Mouse (Mus musculus) right cerebral cortex, adult 2 months (tissue): ENCODE data around the gene Ccdc33.

Source experiments
- DNase-seq, 2 experiments: peaks; one replicate each; pipeline ENCODE4 v3.0.0; 2021 to 2022; ENCODE audit warnings: low spot score in 2 of 2

Ccdc33 gene

DNA sequence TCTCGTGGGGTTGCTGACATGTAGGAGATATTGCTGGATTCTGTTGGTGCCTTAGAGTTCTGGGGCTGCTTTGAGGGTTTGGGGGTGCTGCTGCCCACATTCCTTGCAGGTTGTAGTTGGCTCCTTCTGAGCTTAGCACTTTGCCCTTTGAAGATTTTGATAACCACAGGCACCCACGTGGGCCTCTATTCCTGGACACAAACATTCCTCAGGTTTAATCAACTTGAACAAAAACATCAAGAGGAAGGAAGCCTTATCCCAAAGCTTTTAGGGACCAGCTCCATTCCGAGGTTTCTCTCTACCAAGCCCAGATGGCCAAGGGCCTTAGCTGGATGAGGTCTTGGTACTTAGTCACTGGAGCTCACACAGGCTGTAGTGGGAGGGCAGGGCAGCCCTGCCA, 12.3 kb upstream of the Ccdc33 start:
- DNase-seq, result no peak

DNA sequence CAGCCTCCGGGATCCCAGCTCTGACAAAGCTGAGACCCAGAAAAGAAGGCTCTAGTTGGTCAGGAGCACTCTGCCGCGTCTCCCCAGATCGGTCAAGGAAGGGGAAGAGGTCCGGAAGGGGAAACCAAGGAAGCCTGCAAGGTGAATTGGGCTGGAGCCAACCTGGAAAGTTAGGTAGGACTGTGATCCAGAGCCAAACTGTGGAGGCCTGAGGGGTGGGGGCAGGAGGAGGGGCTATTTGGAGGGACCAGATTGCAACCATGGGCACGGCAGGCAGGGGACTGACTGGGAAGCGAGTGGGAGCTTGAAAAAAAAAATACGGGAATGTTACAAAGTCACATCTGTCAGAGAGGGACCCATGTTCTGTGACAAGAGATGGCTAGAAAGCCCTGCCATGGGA, 10.9 kb upstream of the Ccdc33 start:
- DNase-seq, result no peak

DNA sequence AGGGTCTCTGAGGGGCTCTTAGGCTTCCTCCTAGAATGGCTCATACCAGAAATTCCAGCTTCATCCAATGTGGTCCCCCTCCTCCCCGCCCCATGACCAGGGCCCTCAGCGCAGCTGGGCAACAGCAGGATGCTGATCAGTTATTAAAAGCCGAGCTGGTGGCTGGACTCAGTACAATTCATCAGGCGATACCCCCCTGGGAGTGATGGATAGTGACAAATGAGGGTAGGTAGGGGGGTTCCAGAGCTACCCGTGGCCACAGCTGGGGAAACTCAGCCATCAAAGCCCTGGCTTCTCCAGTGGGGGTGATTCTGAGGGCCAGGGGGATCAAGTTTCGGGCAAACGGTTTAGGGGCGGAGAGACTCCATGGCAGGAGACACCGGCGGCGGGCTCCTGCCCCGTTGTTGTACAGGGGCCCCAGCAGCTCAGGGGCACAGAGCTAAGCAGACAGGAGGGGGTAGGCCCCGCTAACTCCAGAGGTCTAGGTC, 10.3 kb upstream of the Ccdc33 start:
- DNase-seq, result no peak

DNA sequence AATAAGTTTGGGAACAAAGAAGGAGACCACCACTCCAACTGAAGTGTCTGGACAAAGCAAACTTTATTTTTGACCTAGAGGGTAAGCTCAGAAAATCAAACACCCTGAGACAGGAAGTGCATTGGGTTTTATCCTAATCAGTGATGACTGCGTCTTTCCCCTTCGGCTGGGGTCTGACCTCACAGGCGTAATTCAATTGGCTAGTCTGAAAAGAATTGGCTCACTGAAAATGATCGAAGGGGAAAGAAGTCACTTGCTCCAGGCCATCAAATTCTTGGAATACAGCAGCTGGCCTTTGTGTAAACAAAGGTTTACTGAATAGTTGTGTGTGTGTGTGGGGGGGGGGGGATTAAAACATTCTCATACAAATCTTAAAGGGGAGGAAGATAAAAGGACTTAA, 7.2 kb upstream of the Ccdc33 start:
- DNase-seq, result no peak

DNA sequence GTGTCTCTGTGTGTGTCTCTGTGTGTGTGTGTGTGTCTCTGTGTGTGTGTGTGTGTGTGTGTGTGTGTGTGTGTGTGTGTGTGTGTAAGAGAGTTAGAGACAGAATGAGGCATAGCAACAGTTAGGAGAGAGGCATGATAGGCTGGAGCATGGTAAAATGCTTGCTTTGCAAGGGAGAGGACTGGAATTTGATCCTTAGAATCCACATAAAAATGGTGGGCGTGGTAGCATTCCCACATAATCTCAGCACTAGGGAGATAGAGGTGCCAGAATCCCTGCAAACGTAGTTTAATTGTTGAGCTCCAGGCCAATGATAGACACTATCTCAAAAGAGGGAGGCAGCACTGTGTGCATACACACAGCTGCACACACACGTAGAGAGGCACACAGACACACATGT, 6.5 kb upstream of the Ccdc33 start:
- DNase-seq, result no peak

DNA sequence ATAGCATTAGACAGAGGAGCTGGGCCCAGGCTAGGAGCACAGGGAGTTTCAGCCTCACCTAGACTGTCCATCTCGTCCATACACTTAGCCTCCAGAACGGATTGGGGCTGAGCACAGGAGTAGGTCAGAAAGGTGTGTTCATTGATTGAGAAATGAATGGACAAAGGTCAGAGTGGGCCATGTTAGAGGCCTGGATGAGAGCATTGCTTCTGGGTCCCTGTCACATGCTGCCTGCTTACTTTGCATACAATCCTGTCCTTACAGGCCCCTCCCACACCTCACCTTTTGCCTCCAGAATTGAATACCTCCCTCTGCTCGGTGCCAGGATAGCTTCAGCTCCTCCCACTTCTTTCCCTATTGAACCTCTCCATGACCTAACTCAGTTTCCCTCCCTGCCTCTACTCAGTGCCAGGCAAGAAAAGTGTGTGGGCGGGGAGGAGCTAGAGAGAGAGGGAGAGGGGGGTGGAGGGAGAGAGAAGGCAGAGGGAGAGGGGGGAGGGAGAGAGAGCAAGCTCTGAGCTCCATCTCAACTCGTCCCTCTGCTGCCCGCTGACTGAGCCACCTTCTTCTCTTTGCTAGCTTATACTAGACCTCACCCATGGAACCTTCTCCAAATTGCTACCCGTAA, 2.5 kb downstream of the Ccdc33 start:
- DNase-seq, result peak in 1 of 2 experiments; percentile 35

DNA sequence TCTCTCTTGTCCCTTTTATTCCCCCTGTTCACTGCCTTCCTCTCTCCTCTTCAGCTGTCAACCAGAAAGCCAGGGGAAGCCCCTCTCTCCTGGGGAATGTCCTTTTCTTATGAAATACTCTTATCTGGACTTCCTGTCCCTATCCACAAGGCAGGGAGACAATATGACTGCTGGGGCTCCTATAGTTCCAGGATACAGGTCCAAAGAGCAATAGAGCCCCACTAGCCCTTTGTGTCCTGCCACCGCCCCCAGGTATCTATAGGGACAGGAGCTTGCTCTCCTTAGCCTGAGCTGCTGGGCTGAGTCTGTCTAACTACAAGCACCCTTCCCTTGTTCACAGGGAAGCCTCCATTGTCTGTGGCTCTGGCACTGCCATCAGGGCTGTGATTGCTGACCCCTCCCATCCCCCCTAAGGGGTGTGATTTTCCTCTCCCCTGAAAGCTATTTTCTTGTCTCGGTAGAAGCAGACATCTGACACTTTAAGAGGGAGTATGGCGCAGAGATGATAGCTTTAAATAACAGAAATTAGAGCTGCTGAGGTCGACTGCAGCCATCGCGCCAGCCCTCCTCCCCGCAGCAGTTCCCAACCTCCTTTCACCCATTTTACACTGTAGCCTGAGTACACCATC, 3.2 kb downstream of the Ccdc33 start:
- no peak for DNase-seq

DNA sequence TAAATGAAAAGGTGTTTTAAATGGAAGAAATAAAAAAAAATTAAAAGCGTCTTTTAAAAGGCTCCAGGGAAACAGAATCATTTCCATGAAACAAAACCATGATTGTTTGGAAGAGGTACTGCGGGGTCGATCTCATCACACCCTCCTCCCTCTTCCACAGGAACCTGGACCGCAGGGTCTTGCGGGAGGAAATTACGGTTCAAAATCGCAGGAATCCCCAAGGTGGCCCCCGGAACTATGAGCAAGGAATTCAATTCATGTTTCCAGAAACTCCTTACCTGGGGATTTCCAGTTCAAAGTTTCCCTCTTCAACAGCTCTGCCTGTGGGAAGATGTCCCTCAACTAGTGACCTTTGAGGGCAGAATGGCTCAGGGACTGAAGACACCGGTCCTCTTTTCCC, 4.6 kb downstream of the Ccdc33 start:
- DNase-seq, result no peak

DNA sequence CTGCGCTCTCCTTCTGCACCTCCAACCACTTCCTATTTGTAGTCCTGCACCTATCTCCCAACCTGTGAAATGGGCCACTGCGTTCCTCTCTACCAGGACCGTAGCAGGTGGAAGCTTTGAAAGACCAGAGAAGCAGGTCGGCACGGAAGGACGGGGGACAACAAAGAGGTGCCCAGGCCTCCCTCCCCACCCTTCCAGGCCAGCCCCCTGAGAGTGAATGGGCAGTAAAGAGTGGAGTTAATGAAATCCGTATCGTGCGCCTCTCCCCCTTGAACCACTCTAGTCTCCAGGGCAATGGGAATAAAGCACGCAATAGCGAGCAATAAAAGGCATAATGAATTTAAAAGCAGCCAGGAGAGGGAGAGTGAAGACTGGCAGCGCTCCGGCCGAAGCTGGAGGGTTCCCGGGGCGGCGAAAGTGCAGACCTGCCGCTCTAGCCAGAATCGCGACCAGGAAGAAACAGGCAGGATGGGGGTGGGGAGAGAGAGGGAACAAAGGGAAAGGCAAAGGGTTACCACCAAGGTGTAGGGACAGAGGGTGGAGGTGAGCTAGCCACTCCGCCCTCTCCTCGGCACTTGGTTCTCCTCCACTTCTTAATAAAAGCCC, 5.2 kb downstream of the Ccdc33 start:
- peak in 1 of 2 experiments; percentile 19 for DNase-seq

DNA sequence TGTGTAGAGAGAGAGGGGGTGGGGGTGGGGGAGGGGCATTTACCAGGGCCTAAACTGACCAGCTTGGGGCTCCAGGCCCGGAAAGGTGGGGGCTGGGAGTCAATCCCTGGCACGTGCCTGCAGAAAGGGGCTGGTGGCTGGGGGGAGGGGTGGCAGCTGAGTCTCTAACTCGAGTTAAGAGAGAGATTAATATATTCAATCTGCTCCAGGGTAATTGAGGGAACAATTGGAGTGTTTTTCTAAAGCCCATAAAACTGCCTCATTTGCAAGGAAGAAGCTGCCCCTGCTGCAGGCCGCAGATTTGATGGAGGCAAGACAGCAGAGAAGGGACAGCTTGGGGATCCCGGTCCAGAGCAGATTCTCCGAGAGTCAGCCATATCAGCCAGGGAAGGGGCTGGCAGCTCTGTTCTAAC, 5.8 kb downstream of the Ccdc33 start:
- peak in 1 of 2 experiments; percentile 15 for DNase-seq

DNA sequence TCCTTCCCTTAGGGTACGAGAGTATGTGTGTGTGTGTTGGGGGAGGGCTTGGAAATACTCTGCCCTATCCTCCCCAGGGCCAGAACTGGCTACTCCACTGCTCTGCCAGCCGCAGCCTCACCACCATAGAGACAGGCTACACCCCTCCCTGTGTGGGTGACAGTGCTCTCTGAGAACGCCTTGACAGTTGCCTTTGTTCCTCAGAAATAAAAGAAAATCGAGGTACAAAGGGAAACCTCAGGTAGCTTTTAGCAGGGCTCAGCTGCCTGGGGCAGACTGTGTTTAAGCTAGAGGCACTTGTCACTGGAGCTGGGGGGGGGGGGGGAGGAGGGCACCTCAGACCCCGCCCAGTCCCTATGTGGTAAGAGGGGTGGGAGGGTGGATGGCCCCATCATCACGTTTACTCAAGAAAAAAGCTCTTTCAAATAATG, 6.3 kb downstream of the Ccdc33 start:
- DNase-seq, result no peak

DNA sequence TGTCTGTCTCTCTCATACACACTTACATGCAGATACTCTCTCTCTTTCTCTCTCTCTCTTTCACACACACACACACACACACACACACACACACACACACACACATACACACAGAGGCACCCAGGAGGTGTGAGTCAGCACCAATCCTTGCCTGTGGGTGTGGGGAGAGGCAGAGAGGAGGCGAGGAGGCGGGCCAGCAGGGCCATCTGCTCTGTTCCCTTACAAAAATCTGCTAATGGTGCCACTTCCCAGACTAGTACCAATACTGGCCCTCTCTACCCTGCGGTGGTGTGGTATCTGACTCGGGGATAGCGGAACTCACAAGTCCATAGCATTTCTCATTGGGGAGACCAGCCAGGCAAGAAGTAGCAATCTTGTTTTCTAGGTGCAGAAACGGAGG, 7.2 kb downstream of the Ccdc33 start:
- DNase-seq, result peak; percentile 84

DNA sequence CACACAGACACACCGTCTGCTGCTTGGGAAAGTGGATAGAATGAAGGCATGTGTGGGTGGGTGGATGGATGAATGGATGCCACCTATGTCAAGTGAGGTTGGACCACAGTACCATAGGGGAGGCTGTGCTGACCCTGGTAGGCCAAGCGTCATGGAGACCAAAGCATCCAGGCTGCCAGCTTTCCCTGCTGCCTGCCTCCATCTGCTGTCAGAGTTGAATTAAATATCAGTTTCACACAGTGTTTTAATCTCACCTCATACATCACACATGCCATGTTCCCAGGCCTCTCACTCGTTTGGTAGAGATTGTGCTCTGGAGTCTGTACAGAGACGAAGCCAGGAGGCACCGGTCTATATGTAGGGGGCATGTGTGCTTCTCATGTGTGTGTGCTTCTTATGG, 7.8 kb downstream of the Ccdc33 start:
- DNase-seq, result no peak

DNA sequence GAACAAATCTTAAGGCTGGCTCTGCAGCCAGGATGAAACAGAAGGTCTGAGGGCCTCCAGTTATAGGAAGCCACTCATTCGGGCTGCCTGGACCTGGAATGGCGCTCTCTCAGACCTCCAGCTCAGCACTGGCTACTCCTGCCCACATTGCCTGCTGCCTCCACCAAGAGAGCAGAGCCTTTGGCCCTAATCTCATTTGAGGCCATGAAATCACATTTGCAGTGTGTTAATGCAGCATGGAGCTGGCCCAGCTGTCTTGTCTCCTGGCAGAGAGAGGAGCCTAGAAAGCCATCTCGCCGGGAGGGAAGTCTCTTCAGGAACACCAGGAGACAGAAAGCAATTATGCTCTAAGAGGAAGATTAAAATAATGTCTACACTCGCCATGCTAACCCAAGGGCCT, 11.1 kb downstream of the Ccdc33 start:
- no peak for DNase-seq

DNA sequence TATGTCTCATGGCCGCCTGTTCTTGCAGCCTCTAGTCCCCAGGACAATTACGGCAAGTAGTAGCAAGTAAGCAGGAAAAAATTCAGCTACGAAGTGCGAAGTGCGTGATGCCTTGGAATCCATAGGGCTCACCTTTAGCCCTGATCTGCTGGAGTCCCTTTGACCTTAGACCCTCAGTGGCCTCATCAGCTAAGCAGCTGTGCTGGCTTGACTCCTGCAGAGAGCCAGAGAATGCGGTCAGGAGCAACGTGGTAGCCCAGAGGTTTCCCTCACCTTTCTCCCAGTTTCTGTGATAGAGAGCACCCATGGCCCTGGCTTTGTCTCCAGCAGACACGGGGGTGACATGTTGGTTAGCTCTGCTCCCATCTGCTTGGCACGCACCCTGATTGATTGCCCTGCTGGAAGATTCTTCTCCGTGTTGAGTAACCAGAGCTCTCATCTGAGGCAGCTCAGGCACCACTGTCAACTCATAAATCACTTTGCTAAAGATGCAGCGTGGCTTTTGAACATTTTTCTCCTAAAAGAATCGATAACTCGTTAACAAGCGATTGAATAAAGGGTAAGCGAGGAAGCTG, 12.9 kb downstream of the Ccdc33 start:
- DNase-seq, result no peak

DNA sequence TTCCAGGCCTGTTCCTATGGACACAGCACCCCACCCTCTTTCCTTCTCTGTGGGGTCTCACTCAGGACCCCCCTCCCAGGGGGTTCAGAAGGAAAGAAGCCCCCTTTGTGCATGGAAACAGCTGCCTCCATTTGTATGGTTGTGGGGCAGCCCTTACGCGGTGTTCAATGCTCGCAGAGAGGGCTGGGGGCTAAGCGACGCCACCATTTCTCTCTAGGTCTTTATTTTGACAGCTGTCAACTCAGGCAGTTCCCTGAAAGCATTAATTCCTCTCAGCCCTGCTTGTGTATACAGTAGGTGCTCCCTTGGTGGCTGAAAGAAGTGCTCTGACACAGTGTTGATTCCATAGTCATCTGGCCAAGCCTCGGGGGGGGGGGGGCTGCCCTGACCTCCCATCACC, 15.0 kb downstream of the Ccdc33 start:
- no peak for DNase-seq

DNA sequence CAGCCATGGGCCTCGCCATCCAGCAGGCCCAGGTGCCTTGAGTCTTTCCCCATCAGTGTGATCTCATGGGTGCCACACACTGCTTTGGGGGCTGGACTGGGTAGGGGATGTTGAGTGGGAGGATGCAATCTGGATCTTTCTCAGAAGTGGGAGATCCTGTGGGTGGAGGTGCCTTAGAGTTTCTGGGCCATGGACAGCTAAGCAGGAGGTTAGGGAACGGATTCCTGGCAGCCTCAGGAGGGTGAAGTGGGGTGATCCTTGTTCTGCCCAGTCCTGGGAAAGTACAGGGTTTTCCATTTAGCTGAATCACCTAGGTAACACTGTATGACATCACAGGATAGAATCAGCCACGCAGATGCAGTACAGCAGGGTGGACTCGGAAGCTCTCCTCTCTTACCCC, 16.6 kb downstream of the Ccdc33 start:
- DNase-seq, result peak; percentile 55 to 62

DNA sequence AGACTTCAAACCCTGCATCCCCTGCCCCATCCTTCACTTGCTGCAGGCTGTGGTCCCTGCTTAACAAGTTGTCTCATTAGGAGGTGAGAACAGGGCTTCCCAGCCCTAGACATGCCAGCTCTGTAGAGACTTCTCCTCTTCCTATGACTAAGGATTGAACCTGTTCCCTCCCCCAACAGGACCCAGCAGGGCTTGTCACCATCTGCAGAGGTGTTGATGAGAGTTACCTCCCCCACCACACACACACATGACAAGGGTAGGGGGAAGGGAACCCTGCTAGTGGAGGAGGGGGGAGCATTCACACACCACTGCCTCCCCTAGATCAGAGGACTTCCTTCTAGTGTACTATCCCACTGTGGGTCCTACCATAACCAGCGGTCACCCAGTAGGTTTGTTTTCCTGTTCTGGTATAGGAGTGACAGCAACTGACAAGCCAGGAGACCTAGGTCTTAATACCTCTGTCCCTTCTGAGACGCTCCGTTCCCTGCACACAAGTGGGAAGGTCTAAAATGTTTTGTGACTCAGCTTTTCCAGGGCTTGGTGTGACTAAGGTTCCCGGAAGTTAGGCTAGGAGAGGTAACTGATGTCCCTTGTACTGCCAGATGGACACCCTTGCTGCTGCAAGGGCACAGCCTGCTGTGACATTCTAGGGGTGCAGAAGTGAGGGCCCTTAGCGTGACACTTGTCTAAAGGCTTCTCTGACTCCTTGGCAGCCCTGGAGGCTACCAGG, 18.6 kb downstream of the Ccdc33 start:
- no peak for DNase-seq

DNA sequence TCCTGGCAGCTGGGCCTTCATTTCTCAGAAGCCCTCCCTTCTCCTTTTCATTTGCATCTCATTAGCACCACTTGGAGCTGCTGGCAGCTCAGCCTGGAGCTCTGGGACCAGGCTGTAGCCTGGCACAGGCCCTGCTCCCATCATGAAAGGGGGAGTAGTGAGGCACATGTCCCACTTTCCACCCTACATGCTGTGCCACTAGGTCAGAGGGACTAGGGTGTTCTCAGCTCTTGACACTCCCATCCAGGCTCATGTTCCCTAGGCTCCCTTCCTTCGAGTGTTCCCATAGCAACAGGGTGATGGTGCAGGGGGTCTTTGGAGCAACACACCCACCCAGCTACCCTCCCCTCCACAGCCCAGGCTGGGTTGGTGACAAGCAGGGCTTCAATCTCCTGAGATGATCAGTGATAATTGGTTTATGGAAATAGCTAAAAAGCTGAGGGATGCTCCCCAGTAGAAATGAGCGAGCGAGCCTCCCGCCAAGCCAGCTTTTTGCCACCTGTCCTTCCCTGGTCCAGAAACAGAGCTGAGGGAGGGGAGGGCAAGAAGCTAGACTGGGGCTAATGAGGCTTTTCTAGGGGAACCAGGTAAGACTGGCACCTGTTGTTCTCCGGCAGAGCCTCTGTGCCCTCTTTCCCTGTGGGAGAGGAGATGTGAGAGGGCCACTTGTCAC, 21.9 kb downstream of the Ccdc33 start:
- DNase-seq, result no peak

DNA sequence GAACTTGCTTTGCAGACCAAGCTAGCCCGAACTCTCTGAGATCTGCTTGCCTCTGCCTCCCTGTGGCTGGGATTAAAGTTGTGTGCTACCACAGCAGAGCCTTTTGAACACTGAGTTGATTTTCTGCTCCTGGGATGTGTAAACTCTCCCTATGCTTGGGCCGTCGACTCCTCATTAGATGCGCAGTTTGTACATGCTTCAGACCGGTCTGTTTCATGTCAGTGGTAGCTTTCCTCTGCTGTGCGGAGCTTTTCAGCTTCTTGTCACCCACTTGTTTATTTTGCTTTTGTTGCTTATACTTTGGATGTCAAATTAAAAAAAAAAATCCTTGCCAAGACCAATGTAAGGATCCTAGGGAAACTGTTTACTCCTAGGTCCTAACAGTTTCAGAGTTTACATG, 22.6 kb downstream of the Ccdc33 start:
- DNase-seq, result no peak

DNA sequence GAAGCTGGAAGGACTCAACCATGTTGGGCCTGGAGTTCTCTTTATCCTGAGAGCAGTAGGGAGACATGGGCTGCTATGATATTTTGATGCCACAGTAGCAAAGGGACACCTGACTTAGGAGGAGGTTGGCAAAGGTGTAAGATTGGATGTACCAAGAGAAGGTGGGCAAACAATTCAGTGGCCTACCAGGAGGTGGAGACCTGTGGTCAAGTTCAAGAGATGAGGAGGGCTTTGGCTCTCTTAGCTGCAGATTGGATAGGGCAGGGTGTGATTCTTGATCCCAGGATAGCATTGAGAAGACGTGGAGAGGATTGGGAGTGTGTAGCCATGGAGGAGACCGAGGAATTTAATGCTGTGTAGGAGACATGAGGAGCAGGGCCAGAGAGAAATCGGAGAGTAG, 24.8 kb downstream of the Ccdc33 start:
- DNase-seq, result no peak
